9 mouse cellular contexts compared by ENCODE assay signal in genomic region chr5:24752175-24752498, GRCm38 (mm10). TPM values are rescaled to one million over a fixed set of nuclear protein-coding genes. Genes with fewer than 3 reads are reported as not detected.
A peak's percentile ranks its signal among the peaks of the same experiment; 100 is the strongest.
DNase-seq lines count a peak whose midpoint lies in the region; ATAC-seq and TF ChIP-seq lines count a peak whose summit lies in the region.
"Had no signal": no experiment of that assay in that cellular context is flagged by ENCODE, and none has a peak within 500 bp of the region (broad histone marks: within the 10 kb centered on the region; RNA-seq: fewer than 3 reads in every experiment).

No protein-coding gene starts in this region.

- H3K4me2 ChIP-seq in heart, embryonic 16.5 days (ENCODE audit: low read depth, low read length): peak overlapping the region; percentile 96
- H3K4me2 ChIP-seq in hindbrain, embryonic 15.5 days: peak overlapping the region; percentile 90
- H3K4me2 ChIP-seq in midbrain, embryonic 13.5 days (replicated peaks): peak overlapping the region; percentile 88

- no peaks in the 10 kb centered on the region for H3K36me3 ChIP-seq in heart, embryonic 16.5 days (ENCODE audit: control insufficient read depth, insufficient read depth)
- no peaks in the 10 kb centered on the region for H3K36me3 ChIP-seq in hindbrain, embryonic 15.5 days
- H3K36me3 ChIP-seq in midbrain, embryonic 13.5 days: no peaks in the 10 kb centered on the region
- H3K36me3 ChIP-seq: G1E had no signal

- 0 out of 2 replicates have a peak overlapping the region, but pooled peaks have one; percentile 43 for H3K27ac ChIP-seq in heart, embryonic 16.5 days (ENCODE audit: low read length)
- peak overlapping the region; percentile 61 for H3K27ac ChIP-seq in bone marrow macrophage, adult 2 months (ENCODE audit: insufficient read depth, low read depth, low read length)
- no peak overlapping the region for H3K27ac ChIP-seq in hindbrain, embryonic 15.5 days (replicated peaks)
- H3K27ac ChIP-seq in midbrain, embryonic 13.5 days: no peak overlapping the region

- TF ChIP-seq POLR2A in bone marrow macrophage, adult 2 months (IDR thresholded peaks at IDR 0.05; ENCODE audit: borderline replicate concordance, low read depth, low read length): no peak

- H3K9me3 ChIP-seq in heart, embryonic 16.5 days (replicated peaks; ENCODE audit: control insufficient read depth, low read length): no peaks in the 10 kb centered on the region
- H3K9me3 ChIP-seq in hindbrain, embryonic 15.5 days: no peaks in the 10 kb centered on the region
- no peaks in the 10 kb centered on the region for H3K9me3 ChIP-seq in midbrain, embryonic 13.5 days
- H3K9me3 ChIP-seq: G1E had no signal

- no peaks in the 10 kb centered on the region for H3K27me3 ChIP-seq in heart, embryonic 16.5 days (ENCODE audit: control insufficient read depth, insufficient read depth, low read length)
- no peaks in the 10 kb centered on the region for H3K27me3 ChIP-seq in hindbrain, embryonic 15.5 days
- H3K27me3 ChIP-seq in midbrain, embryonic 13.5 days: peaks cover 3% of the 10 kb centered on the region; the same call in 1 of the 2 replicates

- intact Hi-C loops in heart, postnatal 36 days (cut with DNase I): no loop called here

- DNase-seq in heart, postnatal 36 days: no peak
- DNase-seq in right cerebral cortex, postnatal 25 days: no peak
- no peak for DNase-seq in B cell, adult 2 months

- H3K4me1 ChIP-seq in heart, embryonic 16.5 days (ENCODE audit: control insufficient read depth, insufficient read depth, low read length): peaks cover 23% of the 10 kb centered on the region
- H3K4me1 ChIP-seq in bone marrow macrophage, adult 2 months (ENCODE audit: control insufficient read depth, insufficient read depth, low read length): peaks cover 11% of the 10 kb centered on the region
- H3K4me1 ChIP-seq in hindbrain, embryonic 15.5 days (replicated peaks): peaks cover 23% of the 10 kb centered on the region
- H3K4me1 ChIP-seq in midbrain, embryonic 13.5 days (replicated peaks): peaks cover 30% of the 10 kb centered on the region

- 3% methylated on average over 2 of the region's 2 CpGs for WGBS in heart, embryonic 16.5 days
- WGBS in hindbrain, embryonic 15.5 days: 4% methylated on average over 2 of the region's 2 CpGs
- 11% methylated on average over 2 of the region's 2 CpGs for WGBS in midbrain, embryonic 13.5 days

- H3K4me3 ChIP-seq in heart, embryonic 16.5 days (ENCODE audit: low read length): peak overlapping the region; percentile 76
- H3K4me3 ChIP-seq in bone marrow macrophage, adult 2 months (ENCODE audit: insufficient read depth, low read length): no peak overlapping the region
- H3K4me3 ChIP-seq in hindbrain, embryonic 15.5 days: no peak overlapping the region
- no peak overlapping the region for H3K4me3 ChIP-seq in midbrain, embryonic 13.5 days (replicated peaks)

- peak overlapping the region; percentile 95; the same call in 1 of the 2 replicates for H3K9ac ChIP-seq in heart, embryonic 16.5 days (ENCODE audit: low read length)
- H3K9ac ChIP-seq in hindbrain, embryonic 15.5 days: no peak overlapping the region
- peak overlapping the region; percentile 77; the same call in 1 of the 2 replicates for H3K9ac ChIP-seq in midbrain, embryonic 13.5 days (replicated peaks)

- no peak for ATAC-seq in heart, embryonic 16.5 days (replicated peaks; ENCODE audit: extremely low read depth, insufficient read depth, low FRiP score)
- no peak for ATAC-seq in hindbrain, embryonic 15.5 days (ENCODE audit: low FRiP score, low read depth)
- no peak for ATAC-seq in midbrain, embryonic 13.5 days
- ATAC-seq in cerebellum, adult (ENCODE audit: insufficient number of reproducible peaks, low FRiP score, low TSS enrichment): no peak

- TF ChIP-seq CTCF in bone marrow macrophage, adult 2 months (IDR thresholded peaks at IDR 0.05; ENCODE audit: low read depth, low read length): no peak

RNA-seq across cellular contexts. Expression of gene Crygn, which starts 5.7 kb away (rescaled TPM):
- polyA plus RNA-seq in heart, embryonic 16.5 days (2015; fragmentation: Nextera tagmentation; extraction: Ambion mirVana): 1.7 and 2.2 TPM in 2 replicates
- not detected for total RNA-seq in heart, postnatal 36 days (2021)
- polyA plus RNA-seq in bone marrow macrophage, adult 2 months (2012; ENCODE audit: insufficient read depth, insufficient read length, missing spikeins): not detected in 2 replicates
- 0.77 and 2.0 TPM in 2 replicates for polyA plus RNA-seq in hindbrain, embryonic 15.5 days (2015; fragmentation: Nextera tagmentation; extraction: Ambion mirVana)
- polyA plus RNA-seq in midbrain, embryonic 13.5 days (2015; fragmentation: Nextera tagmentation; extraction: Ambion mirVana): 0.53 TPM in 1 of 2 replicates, not detected in the other
- total RNA-seq: G1E had no signal

RNA-seq across cellular contexts. Expression of gene Wdr86, which starts 21.6 kb away (rescaled TPM):
- 4.2 and 7.0 TPM in 2 replicates for polyA plus RNA-seq in heart, embryonic 16.5 days (2015; fragmentation: Nextera tagmentation; extraction: Ambion mirVana)
- total RNA-seq in heart, postnatal 36 days (2021): under 1 TPM; 0.49 to 0.53 TPM
- polyA plus RNA-seq in bone marrow macrophage, adult 2 months (2012; ENCODE audit: insufficient read depth, insufficient read length, missing spikeins): not detected in 2 replicates
- 7.7 and 8.2 TPM in 2 replicates for polyA plus RNA-seq in hindbrain, embryonic 15.5 days (2015; fragmentation: Nextera tagmentation; extraction: Ambion mirVana)
- polyA plus RNA-seq in midbrain, embryonic 13.5 days (2015; fragmentation: Nextera tagmentation; extraction: Ambion mirVana): 3.8 and 4.9 TPM in 2 replicates
- polyA plus RNA-seq: G1E had no signal

Comparison
In these comparisons a context has a peak if more than half of its experiments do, and no peak if none do; other contexts are left out.
1. H3K27ac ChIP-seq: peak in heart, embryonic 16.5 days (single experiment) and bone marrow macrophage, adult 2 months (single experiment); none in hindbrain, embryonic 15.5 days (single experiment) and midbrain, embryonic 13.5 days (single experiment).
2. Peak in every context shown above with its lines, with median percentiles within 50 percentile points of each other: H3K4me2 ChIP-seq.